Mouse (Mus musculus) colon, adult 2 months (tissue): ENCODE measurements around the gene Armc12. TPM values are rescaled to one million over a fixed set of nuclear protein-coding genes. Genes with fewer than 3 reads are reported as not detected.

ENCODE experiments used
- polyA plus RNA-seq: library from polyadenylated mRNA; depleted of rRNA; stranded (reverse); fragments of >200 nt; gene quantifications from 2 replicates; pipeline ENCODE4 v1.2.3, GENCODE M21; 2012; rRNA removed

The Armc12 gene
- not detected in 2 replicates for polyA plus RNA-seq

GRCm38 (mm10) chr17:28530506-28530905, at the start of gene Armc12:
Armc12 (plus strand) TSS chr17:28530806.

GRCm38 (mm10) chr17:28517441-28517955, 13.1 kb upstream of the Armc12 start, which contains the start of gene Fkbp5:
Fkbp5 (minus strand) TSS chr17:28517527.

GRCm38 (mm10) chr17:28549111-28549510, 18.5 kb downstream of the Armc12 start, which contains the start of gene Clpsl2:
Clpsl2 (plus strand) TSS chr17:28549411.

GRCm38 (mm10) chr17:28560598-28560997, 30.0 kb downstream of the Armc12 start, which contains the start of gene Clps:
Clps (minus strand) TSS chr17:28560766.

GRCm38 (mm10) chr17:28575244-28576125, 44.9 kb downstream of the Armc12 start, which contains the start of gene Lhfpl5:
Lhfpl5 (plus strand) TSS chr17:28575641.

Other genes starting within 250 kb of the Armc12 start
- gene Fance, start 217.3 kb upstream of the Armc12 start, polyA plus RNA-seq = 15.9 and 21.3 TPM in 2 replicates
- 3,183 and 4,590 TPM in 2 replicates for gene Rpl10a, start 202.3 kb upstream of the Armc12 start, polyA plus RNA-seq
- gene Tead3, start 180.0 kb upstream of the Armc12 start, polyA plus RNA-seq = 36.0 and 39.2 TPM in 2 replicates
- gene Tulp1, start 165.6 kb upstream of the Armc12 start, polyA plus RNA-seq = 0.36 and 1.0 TPM in 2 replicates
- gene Fkbp5, start 13.3 kb upstream of the Armc12 start, polyA plus RNA-seq = 48.6 and 72.9 TPM in 2 replicates
- gene Clpsl2, start 18.6 kb downstream of the Armc12 start, polyA plus RNA-seq = not detected in 2 replicates
- gene Clps, start 30.0 kb downstream of the Armc12 start, polyA plus RNA-seq = 161 and 4,635 TPM in 2 replicates
- gene Lhfpl5, start 44.8 kb downstream of the Armc12 start, polyA plus RNA-seq = 1.3 and 1.5 TPM in 2 replicates
- 15.2 and 19.0 TPM in 2 replicates for gene Srpk1, start 91.9 kb downstream of the Armc12 start, polyA plus RNA-seq
- 0.38 and 0.73 TPM in 2 replicates for gene Slc26a8, start 159.4 kb downstream of the Armc12 start, polyA plus RNA-seq
- gene Mapk14, start 160.5 kb downstream of the Armc12 start, polyA plus RNA-seq = 61.2 and 72.0 TPM in 2 replicates
- gene AC170998.1, start 195.3 kb downstream of the Armc12 start, polyA plus RNA-seq = 0.66 TPM in 1 of 2 replicates, not detected in the other
- 225 and 282 TPM in 2 replicates for gene Mapk13, start 238.5 kb downstream of the Armc12 start, polyA plus RNA-seq